Mouse (Mus musculus): ENCODE measurements around the gene Ifi208. TPM values are rescaled to one million over a fixed set of nuclear protein-coding genes. Genes with fewer than 3 reads are reported as not detected.
"Not testable (repeated sequence)": the region's sequence is repeated elsewhere in the genome, so short reads cannot be mapped to it uniquely, and the experiment has no call there.

Ifi208 gene
- polyA plus RNA-seq, 1 experiment from 2014 or later, result not detected

GRCm38 (mm10) chr1:173733219-173733618 lies 59.7 kb downstream of the Ifi208 start:
- Histone ChIP-seq H3K9me3 (ENCODE audit: control insufficient read depth, low read length) (no peaks in the 10 kb centered on the region), H3K4me1 (replicated peaks; ENCODE audit: control insufficient read depth, insufficient read depth, low read length) (no peaks in the 10 kb centered on the region), H3K4me3 (ENCODE audit: low read depth, low read length) (no peak overlapping the region), H3K27me3 (ENCODE audit: control insufficient read depth, insufficient read depth, low read length) (no peaks in the 10 kb centered on the region), H3K9ac (ENCODE audit: low read depth, low read length) (no peak overlapping the region), H3K36me3 (ENCODE audit: control insufficient read depth, insufficient read depth, low read length) (no peaks in the 10 kb centered on the region), H3K4me2 (replicated peaks; ENCODE audit: low read depth, low read length) (no peak overlapping the region), H3K27ac (ENCODE audit: low read depth, low read length) (no peak overlapping the region)
- WGBS, result 40% methylated on average over 7 of the region's 7 CpGs
- DNase-seq (ENCODE audit: low spot score) (no peak), ATAC-seq (ENCODE audit: low FRiP score) (no peak)

GRCm38 (mm10) chr1:173735015-173735414 lies 61.5 kb downstream of the Ifi208 start:
- 85% methylated on average over 4 of the region's 4 CpGs for WGBS
- DNase-seq (ENCODE audit: low spot score); H3K9ac ChIP-seq (ENCODE audit: low read depth, low read length); H3K4me3 ChIP-seq (ENCODE audit: low read depth, low read length); H3K27ac ChIP-seq (ENCODE audit: low read depth, low read length); H3K9me3 ChIP-seq (ENCODE audit: control insufficient read depth, low read length); H3K27me3 ChIP-seq (ENCODE audit: control insufficient read depth, insufficient read depth, low read length); H3K4me2 ChIP-seq (replicated peaks; ENCODE audit: low read depth, low read length); H3K4me1 ChIP-seq (replicated peaks; ENCODE audit: control insufficient read depth, insufficient read depth, low read length); H3K36me3 ChIP-seq (ENCODE audit: control insufficient read depth, insufficient read depth, low read length); ATAC-seq (ENCODE audit: low FRiP score): not testable (repeated sequence)

GRCm38 (mm10) chr1:173736986-173737385 lies 63.5 kb downstream of the Ifi208 start:
- ATAC-seq (ENCODE audit: low FRiP score), result no peak
- no peaks in the 10 kb centered on the region for H3K4me1 ChIP-seq (replicated peaks; ENCODE audit: control insufficient read depth, insufficient read depth, low read length)
- no peak overlapping the region for H3K4me2 ChIP-seq (replicated peaks; ENCODE audit: low read depth, low read length)
- no peak overlapping the region for H3K9ac ChIP-seq (ENCODE audit: low read depth, low read length)
- H3K9me3 ChIP-seq (ENCODE audit: control insufficient read depth, low read length), result no peaks in the 10 kb centered on the region
- DNase-seq (ENCODE audit: low spot score), result no peak
- no peak overlapping the region for H3K27ac ChIP-seq (ENCODE audit: low read depth, low read length)
- H3K27me3 ChIP-seq (ENCODE audit: control insufficient read depth, insufficient read depth, low read length), result no peaks in the 10 kb centered on the region
- H3K4me3 ChIP-seq (ENCODE audit: low read depth, low read length), result no peak overlapping the region
- no peaks in the 10 kb centered on the region for H3K36me3 ChIP-seq (ENCODE audit: control insufficient read depth, insufficient read depth, low read length)
- WGBS, result 76% methylated on average over 2 of the region's 2 CpGs

DNA sequence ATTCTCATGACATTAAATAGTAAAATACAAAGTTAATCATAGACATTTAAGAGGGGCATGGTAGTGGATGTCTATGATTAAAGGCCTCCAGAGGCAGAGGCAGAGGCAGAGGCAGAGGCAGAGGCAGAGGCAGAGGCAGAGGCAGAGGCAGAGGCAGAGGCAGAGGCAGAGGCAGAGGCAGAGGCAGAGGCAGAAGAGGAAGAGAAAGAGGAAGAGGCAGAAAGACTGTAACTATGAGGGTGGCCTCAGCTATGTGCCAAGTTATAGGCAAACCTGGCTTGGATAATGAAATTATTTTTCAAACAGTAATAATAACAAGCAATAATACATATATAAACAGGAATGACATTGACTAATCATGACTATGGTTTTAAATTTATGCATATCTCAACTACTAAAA lies 67.1 kb downstream of the Ifi208 start:
- H3K9me3 ChIP-seq (ENCODE audit: control insufficient read depth, low read length), result no peaks in the 10 kb centered on the region
- DNase-seq (ENCODE audit: low spot score) (no peak), ATAC-seq (ENCODE audit: low FRiP score) (no peak)
- no peaks in the 10 kb centered on the region for H3K27me3 ChIP-seq (ENCODE audit: control insufficient read depth, insufficient read depth, low read length)
- no peaks in the 10 kb centered on the region for H3K4me1 ChIP-seq (replicated peaks; ENCODE audit: control insufficient read depth, insufficient read depth, low read length)
- H3K4me3 ChIP-seq (ENCODE audit: low read depth, low read length), result no peak overlapping the region
- no peak overlapping the region for H3K4me2 ChIP-seq (replicated peaks; ENCODE audit: low read depth, low read length)
- no peak overlapping the region for H3K9ac ChIP-seq (ENCODE audit: low read depth, low read length)
- H3K27ac ChIP-seq (ENCODE audit: low read depth, low read length), result no peak overlapping the region
- H3K36me3 ChIP-seq (ENCODE audit: control insufficient read depth, insufficient read depth, low read length), result no peaks in the 10 kb centered on the region

- WGBS, result 80% methylated on average over 4 of the region's 4 CpGs
- no peak for ATAC-seq (ENCODE audit: low FRiP score)
- H3K9ac ChIP-seq (ENCODE audit: low read depth, low read length), result no peak within 1 kb of the TSS
- no peak within 1 kb of the TSS for H3K4me3 ChIP-seq (ENCODE audit: low read depth, low read length)
- no peaks in the 10 kb centered on the region for H3K36me3 ChIP-seq (ENCODE audit: control insufficient read depth, insufficient read depth, low read length)
- H3K4me2 ChIP-seq (replicated peaks; ENCODE audit: low read depth, low read length), result no peak within 1 kb of the TSS
- no peaks in the 10 kb centered on the region for H3K9me3 ChIP-seq (ENCODE audit: control insufficient read depth, low read length)
- no peaks in the 10 kb centered on the region for H3K4me1 ChIP-seq (replicated peaks; ENCODE audit: control insufficient read depth, insufficient read depth, low read length)
- no peak for DNase-seq (ENCODE audit: low spot score)
- H3K27me3 ChIP-seq (ENCODE audit: control insufficient read depth, insufficient read depth, low read length), result no peaks in the 10 kb centered on the region
- H3K27ac ChIP-seq (ENCODE audit: low read depth, low read length), result no peak within 1 kb of the TSS
Observed at GRCm38 (mm10) chr1:173741656-173742055, 68.2 kb downstream of the Ifi208 start, which contains the start of gene Ifi207. Ifi207 (minus strand) TSS chr1:173741747.

GRCm38 (mm10) chr1:173742262-173742661 lies 68.8 kb downstream of the Ifi208 start:
- 63% methylated on average over 1 of the region's 1 CpGs for WGBS
- ATAC-seq (ENCODE audit: low FRiP score), result no peak

More at GRCm38 (mm10) chr1:173742262-173742661, 68.8 kb downstream of the Ifi208 start:
- Histone ChIP-seq H3K9me3 (ENCODE audit: control insufficient read depth, low read length) (no peaks in the 10 kb centered on the region), H3K4me3 (ENCODE audit: low read depth, low read length) (no peak overlapping the region), H3K27ac (ENCODE audit: low read depth, low read length) (no peak overlapping the region), H3K4me1 (replicated peaks; ENCODE audit: control insufficient read depth, insufficient read depth, low read length) (no peaks in the 10 kb centered on the region), H3K27me3 (ENCODE audit: control insufficient read depth, insufficient read depth, low read length) (no peaks in the 10 kb centered on the region), H3K9ac (ENCODE audit: low read depth, low read length) (no peak overlapping the region), H3K4me2 (replicated peaks; ENCODE audit: low read depth, low read length) (no peak overlapping the region), H3K36me3 (ENCODE audit: control insufficient read depth, insufficient read depth, low read length) (no peaks in the 10 kb centered on the region)
- DNase-seq (ENCODE audit: low spot score), result no peak

Other genes with a start within 250 kb of the Ifi208 start
- 0.04 TPM in 1 of 2 replicates, not detected in the other for gene Ifi206, start 182.6 kb upstream of the Ifi208 start, polyA plus RNA-seq (2014; fragmentation: Nextera tagmentation; extraction: Ambion mirVana)
- gene Ifi214, start 137.7 kb upstream of the Ifi208 start, polyA plus RNA-seq (2014; fragmentation: Nextera tagmentation; extraction: Ambion mirVana), result not detected in 2 replicates
- gene Ifi213, start 74.4 kb upstream of the Ifi208 start, polyA plus RNA-seq (2014; fragmentation: Nextera tagmentation; extraction: Ambion mirVana), result not detected in 2 replicates
- not detected in 2 replicates for gene Ifi209, start 42.8 kb upstream of the Ifi208 start, polyA plus RNA-seq (2014; fragmentation: Nextera tagmentation; extraction: Ambion mirVana)
- 0.91 and 0.93 TPM in 2 replicates for gene Ifi207, start 68.1 kb downstream of the Ifi208 start, polyA plus RNA-seq (2014; fragmentation: Nextera tagmentation; extraction: Ambion mirVana)
- 1.0 and 1.5 TPM in 2 replicates for gene Ifi204, start 93.3 kb downstream of the Ifi208 start, polyA plus RNA-seq (2014; fragmentation: Nextera tagmentation; extraction: Ambion mirVana)
- gene Ifi211, start 239.4 kb downstream of the Ifi208 start, polyA plus RNA-seq (2014; fragmentation: Nextera tagmentation; extraction: Ambion mirVana), result 0.17 and 0.52 TPM in 2 replicates

Measured in hindbrain, embryonic 11.5 days (tissue).